Comparison of ENCODE assay signal across 24 mouse cellular contexts in genomic region chr5:116566385-116567045, GRCm38 (mm10). TPM values are rescaled to one million over a fixed set of nuclear protein-coding genes. Genes with fewer than 3 reads are reported as not detected.
DNase-seq lines count a peak whose midpoint lies in the region; ATAC-seq lines count a peak whose summit lies in the region.
"Had no signal": no experiment of that assay in that cellular context is flagged by ENCODE, and none has a peak within 500 bp of the region (broad histone marks: within the 10 kb centered on the region; RNA-seq: fewer than 3 reads in every experiment).

No protein-coding gene starts in this region.

- no peaks in the 10 kb centered on the region for H3K36me3 ChIP-seq in forebrain, embryonic 16.5 days (ENCODE audit: control insufficient read depth, insufficient read depth)
- no peaks in the 10 kb centered on the region for H3K36me3 ChIP-seq in forebrain, embryonic 11.5 days (ENCODE audit: control insufficient read depth, insufficient read depth, low read length)
- no peaks in the 10 kb centered on the region for H3K36me3 ChIP-seq in neural tube, embryonic 13.5 days
- H3K36me3 ChIP-seq: heart, embryonic 13.5 days; kidney, embryonic 15.5 days; limb, embryonic 15.5 days; stomach, embryonic 15.5 days had no signal

- 41% methylated on average over 14 of the region's 14 CpGs for WGBS in forebrain, embryonic 16.5 days
- 84% methylated on average over 14 of the region's 14 CpGs for WGBS in forebrain, embryonic 11.5 days
- WGBS in neural tube, embryonic 13.5 days: 63% methylated on average over 14 of the region's 14 CpGs

- no peak overlapping the region for H3K4me3 ChIP-seq in forebrain, embryonic 16.5 days (replicated peaks; ENCODE audit: low read length)
- H3K4me3 ChIP-seq in forebrain, embryonic 11.5 days (ENCODE audit: low read depth, low read length): no peak overlapping the region
- H3K4me3 ChIP-seq in neural tube, embryonic 13.5 days: no peak overlapping the region
- H3K4me3 ChIP-seq: gastrocnemius, adult 2 months; heart, embryonic 13.5 days; kidney, embryonic 15.5 days; limb, embryonic 15.5 days; midbrain, embryonic 12.5 days; myocyte; stomach, embryonic 15.5 days had no signal

- no peak for ATAC-seq in forebrain, embryonic 16.5 days
- ATAC-seq in forebrain, embryonic 11.5 days (replicated peaks; ENCODE audit: low FRiP score): no peak
- no peak for ATAC-seq in neural tube, embryonic 13.5 days (ENCODE audit: low read depth)
- ATAC-seq in frontal cortex, adult (ENCODE audit: low TSS enrichment): no peak
- ATAC-seq: hindbrain, postnatal 0 days; intestine, postnatal 0 days; lung, postnatal 0 days had no signal

- no peak overlapping the region for H3K9ac ChIP-seq in forebrain, embryonic 16.5 days (replicated peaks; ENCODE audit: low read depth, low read length)
- H3K9ac ChIP-seq in forebrain, embryonic 11.5 days (ENCODE audit: low read length): no peak overlapping the region
- no peak overlapping the region for H3K9ac ChIP-seq in neural tube, embryonic 13.5 days
- H3K9ac ChIP-seq: heart, embryonic 13.5 days; kidney, embryonic 15.5 days; limb, embryonic 15.5 days; midbrain, embryonic 12.5 days; stomach, embryonic 15.5 days had no signal

- H3K4me2 ChIP-seq in forebrain, embryonic 16.5 days (ENCODE audit: low read length): no peak overlapping the region
- H3K4me2 ChIP-seq in forebrain, embryonic 11.5 days (ENCODE audit: low read depth, low read length, severe bottlenecking): no peak overlapping the region
- no peak overlapping the region for H3K4me2 ChIP-seq in neural tube, embryonic 13.5 days
- H3K4me2 ChIP-seq: heart, embryonic 13.5 days; kidney, embryonic 15.5 days; limb, embryonic 15.5 days; midbrain, embryonic 12.5 days; stomach, embryonic 15.5 days had no signal

- no peak for DNase-seq in forebrain, embryonic 11.5 days (ENCODE audit: low spot score)
- no peak for DNase-seq in neural tube, embryonic 10.5 days (ENCODE audit: extremely low spot score, low spot score)
- peak; percentile 61 to 69 for DNase-seq in adrenal gland, postnatal 36 days
- DNase-seq in cerebellum, postnatal 25 days: peak; percentile 58 to 64
- no peak for DNase-seq in layer of hippocampus, postnatal 36 days
- DNase-seq: embryo, embryonic 11 days; gastrocnemius, adult 2 months; right cerebral cortex, postnatal 25 days; thymus, adult 2 months had no signal

- H3K9me3 ChIP-seq in forebrain, embryonic 16.5 days (ENCODE audit: control insufficient read depth, low read length): no peaks in the 10 kb centered on the region
- no peaks in the 10 kb centered on the region for H3K9me3 ChIP-seq in forebrain, embryonic 11.5 days (ENCODE audit: control insufficient read depth, low read length)
- H3K9me3 ChIP-seq in neural tube, embryonic 13.5 days: no peaks in the 10 kb centered on the region
- H3K9me3 ChIP-seq: heart, embryonic 13.5 days; kidney, embryonic 15.5 days; limb, embryonic 15.5 days; midbrain, embryonic 12.5 days; stomach, embryonic 15.5 days had no signal

- peak overlapping the region; percentile 46 for H3K27ac ChIP-seq in forebrain, embryonic 16.5 days (ENCODE audit: low read length)
- H3K27ac ChIP-seq in forebrain, embryonic 11.5 days (ENCODE audit: low read depth, low read length): no peak overlapping the region
- 0 out of 2 replicates have a peak overlapping the region, but pooled peaks have one; percentile 2 for H3K27ac ChIP-seq in neural tube, embryonic 13.5 days (replicated peaks)
- H3K27ac ChIP-seq: gastrocnemius, adult 2 months; heart, embryonic 13.5 days; hindbrain, postnatal 0 days; kidney, embryonic 15.5 days; limb, embryonic 15.5 days; midbrain, embryonic 12.5 days; stomach, embryonic 15.5 days had no signal

- H3K4me1 ChIP-seq in forebrain, embryonic 16.5 days (replicated peaks; ENCODE audit: control insufficient read depth, insufficient read depth, low read length): peaks cover 55% of the 10 kb centered on the region
- peaks cover 13% of the 10 kb centered on the region; the same call in 1 of the 2 replicates for H3K4me1 ChIP-seq in forebrain, embryonic 11.5 days (replicated peaks; ENCODE audit: control insufficient read depth, insufficient read depth, low read length)
- peaks cover 57% of the 10 kb centered on the region for H3K4me1 ChIP-seq in neural tube, embryonic 13.5 days (replicated peaks)
- H3K4me1 ChIP-seq: heart, embryonic 13.5 days; kidney, embryonic 15.5 days; limb, embryonic 15.5 days; stomach, embryonic 15.5 days had no signal

- no peaks in the 10 kb centered on the region for H3K27me3 ChIP-seq in forebrain, embryonic 16.5 days (replicated peaks; ENCODE audit: control insufficient read depth, insufficient read depth, low read length)
- no peaks in the 10 kb centered on the region for H3K27me3 ChIP-seq in forebrain, embryonic 11.5 days (ENCODE audit: control insufficient read depth, insufficient read depth, low read length)
- H3K27me3 ChIP-seq in neural tube, embryonic 13.5 days: no peaks in the 10 kb centered on the region
- H3K27me3 ChIP-seq: midbrain, embryonic 12.5 days; stomach, embryonic 15.5 days had no signal

RNA-seq across cellular contexts. Expression of gene Srrm4, which starts 25.1 kb away (rescaled TPM):
- polyA plus RNA-seq in forebrain, embryonic 16.5 days (2015; fragmentation: Nextera tagmentation; extraction: Ambion mirVana): 32.4 and 33.9 TPM in 2 replicates
- polyA plus RNA-seq in forebrain, embryonic 11.5 days (2014; fragmentation: Nextera tagmentation; extraction: Ambion mirVana): 19.2 and 19.5 TPM in 2 replicates
- 19.2 and 19.9 TPM in 2 replicates for polyA plus RNA-seq in neural tube, embryonic 13.5 days (2015; fragmentation: Nextera tagmentation; extraction: Ambion mirVana)
- total RNA-seq in adrenal gland, postnatal 36 days (2021): 1 to 10 TPM; 1.6 to 1.9 TPM
- 10 to 100 TPM; 28.2 to 34.2 TPM for total RNA-seq in layer of hippocampus, postnatal 36 days (2021)
- total RNA-seq: granulocyte monocyte progenitor cell, adult 5-6 weeks; neutrophil, adult 5-6 weeks had no signal
- polyA plus RNA-seq: spleen, adult 2 months had no signal

Comparison
In these comparisons a context has a peak if more than half of its experiments do, and no peak if none do; other contexts are left out.
1. DNase-seq: peak in adrenal gland, postnatal 36 days (2 of 2) and cerebellum, postnatal 25 days (2 of 2); none in forebrain, embryonic 11.5 days (single experiment), neural tube, embryonic 10.5 days (single experiment) and layer of hippocampus, postnatal 36 days (0 of 2).